Mouse (Mus musculus): ENCODE measurements around the gene Mtg2. TPM values are rescaled to one million over a fixed set of nuclear protein-coding genes. Genes with fewer than 3 reads are reported as not detected.

Mtg2 gene
- polyA plus RNA-seq, 1 experiment from 2014 or later: 24.4 TPM

DNA sequence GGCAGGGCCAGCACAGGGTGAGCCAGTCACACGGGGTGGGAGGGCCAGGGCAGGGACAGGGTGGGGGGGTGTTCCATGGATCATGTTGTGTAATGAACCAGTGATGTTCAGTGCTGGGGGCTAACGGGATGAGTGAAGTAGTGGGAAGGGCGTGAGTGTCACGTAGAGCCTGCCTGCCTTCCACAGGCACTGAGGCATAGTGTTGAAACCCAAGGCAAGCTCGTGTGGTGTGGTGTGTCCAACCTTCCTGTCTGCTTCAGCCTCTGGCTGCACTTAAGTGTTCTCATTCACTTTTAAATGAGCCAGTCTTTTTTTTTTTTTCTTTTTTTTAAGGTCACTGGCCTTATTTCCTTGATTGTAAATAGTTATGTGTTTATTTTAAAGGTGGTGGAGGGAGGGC, 35.6 kb upstream of the Mtg2 start:
- Histone ChIP-seq H3K9me3 (replicated peaks) (no peaks in the 10 kb centered on the region), H3K27me3 (no peaks in the 10 kb centered on the region), H3K4me3 (no peak overlapping the region), H3K36me3 (peaks cover 90% of the 10 kb centered on the region), H3K9ac (no peak overlapping the region), H3K4me2 (no peak overlapping the region), H3K27ac (no peak overlapping the region), H3K4me1 (replicated peaks) (peaks cover 17% of the 10 kb centered on the region; the same call in 1 of the 2 replicates)
- WGBS: 56% methylated on average over 5 of the region's 5 CpGs
- no peak; the same call in 1 of the 2 replicates for ATAC-seq (replicated peaks; ENCODE audit: insufficient number of reproducible peaks, insufficient read depth, low FRiP score, low read depth)

- no peak for ATAC-seq (replicated peaks; ENCODE audit: insufficient number of reproducible peaks, insufficient read depth, low FRiP score, low read depth)
- no peaks in the 10 kb centered on the region for H3K27me3 ChIP-seq
- H3K36me3 ChIP-seq: peaks cover 41% of the 10 kb centered on the region
- 38% methylated on average over 6 of the region's 6 CpGs for WGBS
- H3K9me3 ChIP-seq (replicated peaks): no peaks in the 10 kb centered on the region
- peak overlapping the region; percentile 98; the same call in 1 of the 2 replicates for H3K4me2 ChIP-seq
- H3K9ac ChIP-seq: no peak overlapping the region
- H3K4me3 ChIP-seq: peak overlapping the region; percentile 99
- no peak overlapping the region for H3K27ac ChIP-seq
- peaks cover 32% of the 10 kb centered on the region for H3K4me1 ChIP-seq (replicated peaks)
Observed at GRCm38 (mm10) chr2:180040406-180040805, 30.0 kb upstream of the Mtg2 start.

DNA sequence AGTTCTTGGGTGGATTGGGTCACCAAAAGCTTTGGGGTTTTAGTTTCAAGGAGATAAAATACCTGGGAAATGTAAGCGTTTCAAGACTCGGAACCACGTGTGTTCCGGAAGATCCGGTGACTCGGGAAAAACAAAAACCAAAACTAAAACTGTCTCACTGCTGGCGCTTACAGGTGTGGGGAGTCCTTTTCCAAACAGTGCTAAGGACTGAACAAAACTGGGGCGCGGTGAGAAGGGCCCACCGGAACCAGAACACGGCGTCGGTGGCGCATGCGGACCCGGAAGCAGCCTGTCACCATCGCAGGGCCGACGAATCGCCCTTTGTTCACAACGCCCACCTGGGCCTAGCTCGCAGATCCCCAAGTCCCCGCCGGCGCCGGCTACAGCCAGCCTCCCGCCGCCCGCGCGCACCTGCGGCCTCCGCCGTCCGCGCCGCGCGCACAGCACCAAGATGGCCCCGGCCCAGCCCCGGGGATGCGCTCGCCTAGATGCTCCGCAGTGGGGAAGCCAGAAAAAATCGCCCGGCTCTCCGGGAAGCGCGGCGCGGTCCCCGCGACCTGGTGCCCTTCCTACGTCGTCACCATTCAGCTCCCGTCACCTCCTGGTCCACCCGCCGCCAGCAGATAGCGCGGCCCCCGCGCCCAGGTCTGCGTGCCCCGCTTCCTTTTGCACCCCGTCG, 28.7 kb upstream of the Mtg2 start:
- no peaks in the 10 kb centered on the region for H3K9me3 ChIP-seq (replicated peaks)
- peak overlapping the region; percentile 99 for H3K4me3 ChIP-seq
- peak; percentile 44 for ATAC-seq (replicated peaks; ENCODE audit: insufficient number of reproducible peaks, insufficient read depth, low FRiP score, low read depth)
- H3K27ac ChIP-seq: peak overlapping the region; percentile 94
- peaks cover 32% of the 10 kb centered on the region for H3K4me1 ChIP-seq (replicated peaks)
- H3K27me3 ChIP-seq: no peaks in the 10 kb centered on the region
- H3K36me3 ChIP-seq: peaks cover 28% of the 10 kb centered on the region
- WGBS: under 1% methylated on average over 66 of the region's 66 CpGs
- peak overlapping the region; percentile 85 for H3K9ac ChIP-seq
- H3K4me2 ChIP-seq: peak overlapping the region; percentile 98

GRCm38 (mm10) chr2:180042256-180042857, 28.0 kb upstream of the Mtg2 start, which contains the start of the genes Psma7 and Ss18l1:
Gene Psma7, minus strand, starts transcription at chr2:180042433.
Gene Ss18l1, plus strand, starts transcription at chr2:180042509.
- H3K36me3 ChIP-seq: peaks cover 21% of the 10 kb centered on the region
- no peaks in the 10 kb centered on the region for H3K27me3 ChIP-seq
- under 1% methylated on average over 78 of the region's 78 CpGs for WGBS
- H3K9me3 ChIP-seq (replicated peaks): no peaks in the 10 kb centered on the region
- H3K4me1 ChIP-seq (replicated peaks): peaks cover 32% of the 10 kb centered on the region
- peak within 1 kb of the TSS; percentile 85 for H3K9ac ChIP-seq
- peak within 1 kb of the TSS; percentile 98 for H3K4me2 ChIP-seq
- H3K27ac ChIP-seq: peak within 1 kb of the TSS; percentile 94
- peak within 1 kb of the TSS; percentile 99 for H3K4me3 ChIP-seq
- ATAC-seq (replicated peaks; ENCODE audit: insufficient number of reproducible peaks, insufficient read depth, low FRiP score, low read depth): peak; percentile 94

GRCm38 (mm10) chr2:180042858-180043515, 27.4 kb upstream of the Mtg2 start:
- no peaks in the 10 kb centered on the region for H3K27me3 ChIP-seq
- H3K9ac ChIP-seq: peak overlapping the region; percentile 85
- H3K36me3 ChIP-seq: peaks cover 15% of the 10 kb centered on the region
- peak overlapping the region; percentile 94 for H3K27ac ChIP-seq
- peak overlapping the region; percentile 98 for H3K4me2 ChIP-seq
- WGBS: under 1% methylated on average over 63 of the region's 66 CpGs
- H3K4me3 ChIP-seq: peak overlapping the region; percentile 99
- H3K4me1 ChIP-seq (replicated peaks): peaks cover 32% of the 10 kb centered on the region
- ATAC-seq (replicated peaks; ENCODE audit: insufficient number of reproducible peaks, insufficient read depth, low FRiP score, low read depth): peak; percentile 44
- H3K9me3 ChIP-seq (replicated peaks): no peaks in the 10 kb centered on the region

DNA sequence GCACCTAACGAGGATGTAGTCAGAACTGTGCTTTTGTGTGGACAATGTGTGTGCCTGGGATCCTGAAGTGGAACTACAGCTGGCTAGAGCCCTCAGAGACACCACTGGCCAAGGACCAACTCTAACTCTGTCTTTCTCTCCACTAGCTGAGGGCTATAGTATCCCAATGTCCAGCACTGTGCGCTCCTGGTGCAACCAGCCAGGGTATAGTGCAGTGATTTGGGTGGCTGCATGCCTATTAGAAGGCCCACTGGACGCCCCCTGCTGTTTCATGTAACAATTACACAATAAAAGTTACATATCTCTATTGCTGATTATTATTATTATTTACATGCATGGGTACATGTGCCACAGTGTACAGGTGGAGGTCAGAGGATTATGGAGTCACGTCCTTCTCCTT, 25.1 kb upstream of the Mtg2 start:
- WGBS: 44% methylated on average over 4 of the region's 4 CpGs
- Histone ChIP-seq H3K36me3 (no peaks in the 10 kb centered on the region), H3K4me3 (no peak overlapping the region), H3K4me2 (no peak overlapping the region), H3K9ac (no peak overlapping the region), H3K4me1 (replicated peaks) (peaks cover 27% of the 10 kb centered on the region), H3K9me3 (replicated peaks) (no peaks in the 10 kb centered on the region), H3K27ac (no peak overlapping the region), H3K27me3 (no peaks in the 10 kb centered on the region)
- ATAC-seq (replicated peaks; ENCODE audit: insufficient number of reproducible peaks, insufficient read depth, low FRiP score, low read depth): no peak

GRCm38 (mm10) chr2:180047580-180047979, 22.8 kb upstream of the Mtg2 start:
- Histone ChIP-seq H3K36me3 (no peaks in the 10 kb centered on the region; the same call in 1 of the 2 replicates), H3K27ac (no peak overlapping the region), H3K27me3 (no peaks in the 10 kb centered on the region), H3K9ac (no peak overlapping the region), H3K4me2 (no peak overlapping the region), H3K9me3 (replicated peaks) (no peaks in the 10 kb centered on the region), H3K4me1 (replicated peaks) (peaks cover 18% of the 10 kb centered on the region), H3K4me3 (no peak overlapping the region)
- 85% methylated on average over 3 of the region's 3 CpGs for WGBS
- ATAC-seq (replicated peaks; ENCODE audit: insufficient number of reproducible peaks, insufficient read depth, low FRiP score, low read depth): no peak

DNA sequence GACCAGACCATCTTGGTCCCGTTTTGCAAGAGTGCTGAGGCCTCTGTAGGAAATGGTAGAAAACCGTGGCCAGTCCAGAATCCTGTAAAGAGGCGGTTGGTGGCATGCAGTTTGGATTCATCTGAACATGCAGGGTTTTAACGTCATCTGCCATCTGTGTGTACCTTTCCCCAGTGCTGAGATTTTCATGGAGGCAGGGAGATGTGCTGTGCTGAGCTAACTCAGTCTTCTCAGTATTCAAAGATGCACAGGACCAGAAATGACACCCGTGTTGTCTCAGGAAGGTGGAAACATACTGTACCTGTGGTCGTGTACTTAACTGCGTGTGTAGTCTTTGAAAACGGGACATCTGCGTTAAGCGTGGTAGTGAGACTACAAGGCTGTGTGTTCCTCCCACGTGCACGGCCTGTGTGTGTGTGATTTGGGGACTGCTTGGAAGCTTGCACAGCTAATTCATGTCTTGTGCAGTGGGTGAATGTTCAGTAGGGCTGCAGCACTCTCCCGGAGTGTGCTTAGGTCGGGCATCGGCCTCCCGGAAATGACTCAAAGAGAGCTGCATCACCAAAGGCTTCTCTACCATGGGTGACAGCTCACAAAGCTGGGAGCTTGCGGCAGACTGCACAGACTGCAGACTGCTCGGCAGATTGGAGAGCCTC, 22.3 kb upstream of the Mtg2 start:
- Histone ChIP-seq H3K9ac (no peak overlapping the region), H3K4me2 (no peak overlapping the region), H3K4me3 (no peak overlapping the region), H3K27me3 (no peaks in the 10 kb centered on the region), H3K4me1 (replicated peaks) (peaks cover 17% of the 10 kb centered on the region), H3K36me3 (peaks cover under 1% of the 10 kb centered on the region; the same call in 1 of the 2 replicates), H3K9me3 (replicated peaks) (no peaks in the 10 kb centered on the region), H3K27ac (no peak overlapping the region)
- WGBS: 91% methylated on average over 18 of the region's 18 CpGs
- ATAC-seq (replicated peaks; ENCODE audit: insufficient number of reproducible peaks, insufficient read depth, low FRiP score, low read depth): no peak

DNA sequence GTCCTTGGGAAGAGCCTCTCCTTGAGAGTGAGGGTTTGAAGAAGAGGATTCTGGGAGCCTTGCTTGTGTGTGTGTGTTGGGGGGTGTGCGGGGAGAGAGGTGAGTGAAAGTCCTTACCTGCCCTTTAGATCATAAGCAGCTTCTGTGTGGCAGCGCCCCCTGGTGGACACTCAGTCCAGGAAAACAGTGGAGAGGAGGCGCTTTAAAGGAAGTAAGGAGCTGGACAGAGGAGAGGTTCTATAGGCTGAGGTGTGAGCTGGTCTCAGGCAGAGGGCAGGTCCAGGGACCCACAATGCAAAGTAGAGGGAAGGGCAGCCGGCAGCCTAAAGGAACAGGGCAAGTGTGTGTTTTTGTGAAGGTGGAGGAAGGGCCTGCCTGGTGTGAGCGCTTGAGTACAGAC, 19.4 kb upstream of the Mtg2 start:
- WGBS: 22% methylated on average over 5 of the region's 5 CpGs
- 0 out of 2 replicates have a peak, but pooled peaks cover 3% of the 10 kb centered on the region for H3K4me1 ChIP-seq (replicated peaks)

GRCm38 (mm10) chr2:180051986-180052733, 18.2 kb upstream of the Mtg2 start:
- WGBS: 90% methylated on average over 14 of the region's 14 CpGs
- Histone ChIP-seq H3K36me3 (peaks cover 32% of the 10 kb centered on the region), H3K4me1 (replicated peaks) (0 out of 2 replicates have a peak, but pooled peaks cover 3% of the 10 kb centered on the region), H3K27me3 (no peaks in the 10 kb centered on the region), H3K9me3 (replicated peaks) (no peaks in the 10 kb centered on the region), H3K27ac (no peak overlapping the region), H3K9ac (no peak overlapping the region), H3K4me3 (no peak overlapping the region), H3K4me2 (no peak overlapping the region)
- no peak for ATAC-seq (replicated peaks; ENCODE audit: insufficient number of reproducible peaks, insufficient read depth, low FRiP score, low read depth)

More for the DNA sequence above, 19.4 kb upstream of the Mtg2 start:
- no peaks in the 10 kb centered on the region for H3K9me3 ChIP-seq (replicated peaks)
- H3K9ac ChIP-seq: no peak overlapping the region
- H3K27me3 ChIP-seq: no peaks in the 10 kb centered on the region
- H3K4me2 ChIP-seq: no peak overlapping the region
- no peak overlapping the region for H3K4me3 ChIP-seq
- ATAC-seq (replicated peaks; ENCODE audit: insufficient number of reproducible peaks, insufficient read depth, low FRiP score, low read depth): no peak
- H3K27ac ChIP-seq: no peak overlapping the region
- H3K36me3 ChIP-seq: peaks cover 20% of the 10 kb centered on the region
